Mouse (Mus musculus): ENCODE results near the gene Ahcyl1.

DNA sequence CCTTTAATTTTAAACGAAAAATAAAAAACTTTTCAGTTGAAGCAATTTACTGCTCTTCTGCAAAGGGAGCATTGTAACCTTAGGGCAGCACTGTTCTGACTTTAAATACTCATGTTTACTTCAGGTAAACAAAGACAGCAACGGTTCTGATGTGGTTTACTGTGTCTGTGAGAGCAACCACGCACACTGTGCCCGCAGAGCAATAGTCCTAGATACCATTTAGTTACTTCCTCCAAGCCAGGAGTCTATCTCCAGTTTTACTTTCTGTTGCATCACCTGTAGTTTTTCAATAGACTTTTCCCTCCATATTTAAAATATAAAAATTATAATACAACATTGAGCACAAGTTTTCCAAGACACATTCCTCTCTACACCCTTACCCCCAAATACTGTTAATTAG, 25.9 kb downstream of the Ahcyl1 start:
- TF ChIP-seq CTCF (IDR thresholded peaks at IDR 0.05; ENCODE audit: low read depth) (no peak), EP300 (IDR thresholded peaks at IDR 0.05; ENCODE audit: low read depth) (no peak)

Data from heart, postnatal 0 days (tissue).